Mouse (Mus musculus): ENCODE data around the gene Itm2c. TPM values are rescaled to one million over a fixed set of nuclear protein-coding genes. Genes with fewer than 3 reads are reported as not detected.

The Itm2c gene
- total RNA-seq, 1 experiment from 2014 or later, result 51.8 TPM

GRCm38 (mm10) chr1:85897901-85898760 is 4.0 kb downstream of the Itm2c start:
- ATAC-seq (replicated peaks; ENCODE audit: low read depth, poor library complexity, severe bottlenecking), result no peak

- ATAC-seq (replicated peaks; ENCODE audit: low read depth, poor library complexity, severe bottlenecking), result no peak
These were observed 4.8 kb downstream of the Itm2c start for GRCm38 (mm10) chr1:85898761-85899387.

- ATAC-seq (replicated peaks; ENCODE audit: low read depth, poor library complexity, severe bottlenecking), result no peak
These were observed 5.3 kb downstream of the Itm2c start for GRCm38 (mm10) chr1:85899388-85899761.

GRCm38 (mm10) chr1:85900521-85901333 is 6.6 kb downstream of the Itm2c start:
- ATAC-seq (replicated peaks; ENCODE audit: low read depth, poor library complexity, severe bottlenecking), result no peak

GRCm38 (mm10) chr1:85901516-85902107 is 7.5 kb downstream of the Itm2c start:
- peak; percentile 30; the same call in 1 of the 2 replicates for ATAC-seq (replicated peaks; ENCODE audit: low read depth, poor library complexity, severe bottlenecking)

GRCm38 (mm10) chr1:85902108-85902561 is 8.1 kb downstream of the Itm2c start:
- ATAC-seq (replicated peaks; ENCODE audit: low read depth, poor library complexity, severe bottlenecking), result no peak

- ATAC-seq (replicated peaks; ENCODE audit: low read depth, poor library complexity, severe bottlenecking), result no peak
These were observed 12.8 kb downstream of the Itm2c start for GRCm38 (mm10) chr1:85906892-85907291.

GRCm38 (mm10) chr1:85908754-85909590 is 14.9 kb downstream of the Itm2c start:
- ATAC-seq (replicated peaks; ENCODE audit: low read depth, poor library complexity, severe bottlenecking), result no peak

- ATAC-seq (replicated peaks; ENCODE audit: low read depth, poor library complexity, severe bottlenecking), result peak; percentile 58; the same call in 1 of the 2 replicates
These were observed 19.1 kb downstream of the Itm2c start for GRCm38 (mm10) chr1:85913078-85913755.

- no peak for ATAC-seq (replicated peaks; ENCODE audit: low read depth, poor library complexity, severe bottlenecking)
These were observed 21.8 kb downstream of the Itm2c start for GRCm38 (mm10) chr1:85915890-85916289.

- no peak for ATAC-seq (replicated peaks; ENCODE audit: low read depth, poor library complexity, severe bottlenecking)
These were observed 22.9 kb downstream of the Itm2c start for GRCm38 (mm10) chr1:85916830-85917450.

- ATAC-seq (replicated peaks; ENCODE audit: low read depth, poor library complexity, severe bottlenecking), result peak; percentile 85
These were observed 25.5 kb downstream of the Itm2c start for GRCm38 (mm10) chr1:85919621-85920020.

GRCm38 (mm10) chr1:85921725-85922124 is 27.6 kb downstream of the Itm2c start:
- no peak for ATAC-seq (replicated peaks; ENCODE audit: low read depth, poor library complexity, severe bottlenecking)

GRCm38 (mm10) chr1:85922127-85922864 is 28.2 kb downstream of the Itm2c start:
- no peak for ATAC-seq (replicated peaks; ENCODE audit: low read depth, poor library complexity, severe bottlenecking)

- ATAC-seq (replicated peaks; ENCODE audit: low read depth, poor library complexity, severe bottlenecking), result no peak
These were observed 28.8 kb downstream of the Itm2c start for GRCm38 (mm10) chr1:85922865-85923211.

- ATAC-seq (replicated peaks; ENCODE audit: low read depth, poor library complexity, severe bottlenecking), result no peak
These were observed 31.1 kb downstream of the Itm2c start for GRCm38 (mm10) chr1:85925183-85925582.

GRCm38 (mm10) chr1:85928057-85928687 is 34.1 kb downstream of the Itm2c start, which contains the start of gene 4933407L21Rik:
4933407L21Rik (plus strand) TSS chr1:85928483.
- ATAC-seq (replicated peaks; ENCODE audit: low read depth, poor library complexity, severe bottlenecking), result no peak
